Mouse (Mus musculus) liver, embryonic 11.5 days (tissue): ENCODE results near the gene Psd. TPM values are rescaled to one million over a fixed set of nuclear protein-coding genes. Genes with fewer than 3 reads are reported as not detected.
A peak's percentile ranks its signal among the peaks of the same experiment; 100 is the strongest.

ENCODE experiments used
- ATAC-seq: fragments of 200-750 bp; cut with Nextera tagmentation; replicated peaks from 2 replicates; pipeline ENCODE4 v1.8.0; 2017; ENCODE audit warnings: moderate number of reproducible peaks, mild to moderate bottlenecking, moderate TSS enrichment, moderate library complexity; ENCODE audit not compliant: low FRiP score
- DNase-seq: peaks from one replicate; pipeline ENCODE4 v3.0.0-alpha.2; 2017; ENCODE audit warnings: low spot score
- H3K27ac ChIP-seq: fragments of 300-500 bp; sonication (generic); 2 replicates; pipeline ENCODE4 v1.5.1; 2014; ENCODE audit warnings: mild to moderate bottlenecking, low read depth, low read length, control low read depth
- H3K27me3 ChIP-seq: fragments of 300-500 bp; sonication (generic); replicated peaks from 2 replicates; pipeline ENCODE4 v1.6.1; 2014; ENCODE audit warnings: low read length, mixed read lengths; ENCODE audit not compliant: control insufficient read depth, insufficient read depth
- H3K36me3 ChIP-seq: fragments of 300-500 bp; sonication (generic); 2 replicates; pipeline ENCODE4 v1.6.1; 2014; ENCODE audit warnings: mild to moderate bottlenecking, low read length, moderate library complexity, mixed read lengths; ENCODE audit not compliant: control insufficient read depth, insufficient read depth
- H3K4me1 ChIP-seq: fragments of 300-500 bp; sonication (generic); replicated peaks from 2 replicates; pipeline ENCODE4 v1.6.1; 2014; ENCODE audit warnings: low read length, mixed read lengths; ENCODE audit not compliant: control insufficient read depth, insufficient read depth
- H3K4me2 ChIP-seq: fragments of 300-500 bp; sonication (generic); 2 replicates; pipeline ENCODE4 v1.6.1; 2014; ENCODE audit warnings: mild to moderate bottlenecking, control low read depth, moderate library complexity
- H3K4me3 ChIP-seq: fragments of 300-500 bp; sonication (generic); 2 replicates; pipeline ENCODE4 v1.5.1; 2014; ENCODE audit warnings: low read depth, low read length, control low read depth
- H3K9ac ChIP-seq: fragments of 300-500 bp; sonication (generic); 2 replicates; pipeline ENCODE4 v1.6.1; 2014; ENCODE audit warnings: low read depth, low read length, control low read depth
- H3K9me3 ChIP-seq: fragments of 300-500 bp; sonication (generic); 2 replicates; pipeline ENCODE4 v1.6.1; 2016; ENCODE audit warnings: low read length, inconsistent platforms, mixed read lengths; ENCODE audit not compliant: control insufficient read depth
- WGBS: fragments of 180-500 bp; shearing (Covaris S2); extraction: QIAGEN DNeasy Blood & Tissue Kit; methylation state at CpG from one replicate; pipeline ENCODE4 v1.1.7; 2014; 5-methylcytosine and 5-hydroxymethylcytosine counted together
- polyA plus RNA-seq: library from polyadenylated mRNA; unstranded; fragments of >200 nt; fragmentation: Nextera tagmentation; extraction: Ambion mirVana; gene quantifications from 2 replicates; pipeline ENCODE4 v1.2.1, GENCODE M21; 2014

Psd gene
- 11.9 and 12.4 TPM in 2 replicates for polyA plus RNA-seq

- H3K9ac ChIP-seq: peak within 1 kb of the TSS; percentile 63; the same call in 1 of the 2 replicates
- 1% methylated on average over 35 of the region's 35 CpGs for WGBS
- H3K9me3 ChIP-seq: no peaks in the 10 kb centered on the region
- H3K36me3 ChIP-seq: peaks cover 4% of the 10 kb centered on the region; the same call in 1 of the 2 replicates
- no peak for DNase-seq
- peak within 1 kb of the TSS; percentile 100 for H3K4me2 ChIP-seq
- peaks cover 26% of the 10 kb centered on the region for H3K4me1 ChIP-seq
- H3K27ac ChIP-seq: peak within 1 kb of the TSS; percentile 49; the same call in 1 of the 2 replicates
- H3K27me3 ChIP-seq: peaks cover 62% of the 10 kb centered on the region
- ATAC-seq: no peak
- H3K4me3 ChIP-seq: peak within 1 kb of the TSS; percentile 72
Measured at GRCm38 (mm10) chr19:46326756-46327305, at the start of gene Psd. Gene Psd, minus strand, starts transcription at chr19:46327156.

- ATAC-seq (no peak), DNase-seq (no peak)
- Histone ChIP-seq H3K27ac (no peak overlapping the region), H3K27me3 (no peaks in the 10 kb centered on the region), H3K36me3 (peaks cover 26% of the 10 kb centered on the region), H3K4me2 (no peak overlapping the region), H3K9me3 (no peaks in the 10 kb centered on the region), H3K9ac (no peak overlapping the region), H3K4me1 (peaks cover 4% of the 10 kb centered on the region; the same call in 1 of the 2 replicates), H3K4me3 (no peak overlapping the region)
- 56% methylated on average over 4 of the region's 4 CpGs for WGBS
Measured at GRCm38 (mm10) chr19:46375891-46376290, 48.9 kb upstream of the Psd start.

GRCm38 (mm10) chr19:46375489-46375888 lies 48.5 kb upstream of the Psd start:
- DNase-seq (no peak), ATAC-seq (no peak)
- 79% methylated on average over 5 of the region's 5 CpGs for WGBS
- Histone ChIP-seq H3K27ac (no peak overlapping the region), H3K4me1 (peaks cover 4% of the 10 kb centered on the region; the same call in 1 of the 2 replicates), H3K36me3 (peaks cover 23% of the 10 kb centered on the region), H3K4me2 (no peak overlapping the region), H3K9me3 (no peaks in the 10 kb centered on the region), H3K9ac (no peak overlapping the region), H3K4me3 (no peak overlapping the region), H3K27me3 (no peaks in the 10 kb centered on the region)

- Histone ChIP-seq H3K4me1 (peaks cover 4% of the 10 kb centered on the region; the same call in 1 of the 2 replicates), H3K9me3 (no peaks in the 10 kb centered on the region), H3K36me3 (peaks cover 15% of the 10 kb centered on the region; the same call in 1 of the 2 replicates), H3K9ac (no peak overlapping the region), H3K27me3 (no peaks in the 10 kb centered on the region), H3K4me3 (no peak overlapping the region), H3K27ac (no peak overlapping the region), H3K4me2 (no peak overlapping the region)
- WGBS: 61% methylated on average over 21 of the region's 21 CpGs
- DNase-seq (no peak), ATAC-seq (no peak; the same call in 1 of the 2 replicates)
Measured at GRCm38 (mm10) chr19:46374477-46375088, 47.6 kb upstream of the Psd start.

- ATAC-seq: no peak
- 22% methylated on average over 4 of the region's 4 CpGs for WGBS
Measured at GRCm38 (mm10) chr19:46369204-46369603, 42.2 kb upstream of the Psd start.

GRCm38 (mm10) chr19:46367798-46368590 lies 41.0 kb upstream of the Psd start:
- 87% methylated on average over 23 of the region's 23 CpGs for WGBS
- no peak overlapping the region for H3K27ac ChIP-seq
- H3K4me3 ChIP-seq: no peak overlapping the region
- H3K36me3 ChIP-seq: no peaks in the 10 kb centered on the region
- H3K4me1 ChIP-seq: no peaks in the 10 kb centered on the region
- no peaks in the 10 kb centered on the region for H3K9me3 ChIP-seq
- no peaks in the 10 kb centered on the region for H3K27me3 ChIP-seq
- H3K4me2 ChIP-seq: no peak overlapping the region
- H3K9ac ChIP-seq: no peak overlapping the region
- ATAC-seq (no peak), DNase-seq (no peak)

More at GRCm38 (mm10) chr19:46369204-46369603, 42.2 kb upstream of the Psd start:
- Histone ChIP-seq H3K4me1 (no peaks in the 10 kb centered on the region), H3K36me3 (no peaks in the 10 kb centered on the region), H3K27me3 (no peaks in the 10 kb centered on the region), H3K9ac (no peak overlapping the region), H3K4me3 (no peak overlapping the region), H3K4me2 (no peak overlapping the region), H3K27ac (no peak overlapping the region), H3K9me3 (no peaks in the 10 kb centered on the region)
- no peak for DNase-seq

- Histone ChIP-seq H3K4me1 (no peaks in the 10 kb centered on the region), H3K27ac (no peak overlapping the region), H3K9me3 (no peaks in the 10 kb centered on the region), H3K4me3 (no peak overlapping the region), H3K36me3 (no peaks in the 10 kb centered on the region), H3K9ac (no peak overlapping the region), H3K27me3 (no peaks in the 10 kb centered on the region), H3K4me2 (no peak overlapping the region)
- ATAC-seq (no peak), DNase-seq (no peak)
- WGBS: 72% methylated on average over 11 of the region's 11 CpGs
Measured at GRCm38 (mm10) chr19:46363294-46364009, 36.5 kb upstream of the Psd start.

- Histone ChIP-seq H3K4me2 (no peak overlapping the region), H3K4me1 (0 out of 2 replicates have a peak, but pooled peaks cover 3% of the 10 kb centered on the region), H3K4me3 (no peak overlapping the region), H3K9ac (no peak overlapping the region), H3K27ac (no peak overlapping the region), H3K9me3 (no peaks in the 10 kb centered on the region), H3K36me3 (no peaks in the 10 kb centered on the region), H3K27me3 (no peaks in the 10 kb centered on the region)
- no peak for DNase-seq
- ATAC-seq: no peak
- 84% methylated on average over 8 of the region's 8 CpGs for WGBS
Measured at GRCm38 (mm10) chr19:46362104-46362503, 35.1 kb upstream of the Psd start.
